Mouse (Mus musculus): ENCODE measurements around the gene Xpc. TPM values are rescaled to one million over a fixed set of nuclear protein-coding genes. Genes with fewer than 3 reads are reported as not detected.

Xpc gene
- polyA plus RNA-seq, 1 experiment from 2014 or later: 26.4 TPM

GRCm38 (mm10) chr6:91525544-91525943, 9.9 kb upstream of the Xpc start:
- no peak for ATAC-seq (ENCODE audit: insufficient number of reproducible peaks, insufficient read depth, low FRiP score, low TSS enrichment, low read depth)
- Histone ChIP-seq H3K9me3 (no peaks in the 10 kb centered on the region), H3K4me1 (replicated peaks) (no peaks in the 10 kb centered on the region), H3K27ac (no peak overlapping the region), H3K27me3 (no peaks in the 10 kb centered on the region), H3K4me2 (no peak overlapping the region), H3K9ac (replicated peaks) (no peak overlapping the region), H3K36me3 (peaks cover 61% of the 10 kb centered on the region), H3K4me3 (replicated peaks) (no peak overlapping the region)
- 83% methylated on average over 4 of the region's 4 CpGs for WGBS

- H3K9ac ChIP-seq (replicated peaks): no peak overlapping the region
- 93% methylated on average over 5 of the region's 5 CpGs for WGBS
- H3K27me3 ChIP-seq: no peaks in the 10 kb centered on the region
- H3K9me3 ChIP-seq: no peaks in the 10 kb centered on the region
- no peak overlapping the region for H3K4me3 ChIP-seq (replicated peaks)
- H3K36me3 ChIP-seq: peaks cover 80% of the 10 kb centered on the region
- ATAC-seq (ENCODE audit: insufficient number of reproducible peaks, insufficient read depth, low FRiP score, low TSS enrichment, low read depth): no peak
- no peak overlapping the region for H3K27ac ChIP-seq
- no peaks in the 10 kb centered on the region for H3K4me1 ChIP-seq (replicated peaks)
- H3K4me2 ChIP-seq: no peak overlapping the region
Observed at GRCm38 (mm10) chr6:91522816-91523215, 7.1 kb upstream of the Xpc start.

- WGBS: 88% methylated on average over 7 of the region's 7 CpGs
- Histone ChIP-seq H3K27ac (no peak overlapping the region), H3K36me3 (peaks cover 59% of the 10 kb centered on the region), H3K4me2 (no peak overlapping the region), H3K9me3 (no peaks in the 10 kb centered on the region), H3K27me3 (no peaks in the 10 kb centered on the region), H3K4me1 (replicated peaks) (peaks cover 19% of the 10 kb centered on the region), H3K4me3 (replicated peaks) (no peak overlapping the region), H3K9ac (replicated peaks) (no peak overlapping the region)
- ATAC-seq (ENCODE audit: insufficient number of reproducible peaks, insufficient read depth, low FRiP score, low TSS enrichment, low read depth): no peak
Observed at GRCm38 (mm10) chr6:91518454-91519020, 2.8 kb upstream of the Xpc start.

GRCm38 (mm10) chr6:91514737-91515362, 838 bp downstream of the Xpc start:
- Histone ChIP-seq H3K27me3 (no peaks in the 10 kb centered on the region), H3K4me1 (replicated peaks) (peaks cover 19% of the 10 kb centered on the region), H3K4me3 (replicated peaks) (peak overlapping the region; percentile 83), H3K9ac (replicated peaks) (peak overlapping the region; percentile 79), H3K36me3 (peaks cover 36% of the 10 kb centered on the region), H3K4me2 (peak overlapping the region; percentile 65), H3K27ac (no peak overlapping the region; the same call in 1 of the 2 replicates), H3K9me3 (no peaks in the 10 kb centered on the region)
- 24% methylated on average over 10 of the region's 10 CpGs for WGBS
- ATAC-seq (ENCODE audit: insufficient number of reproducible peaks, insufficient read depth, low FRiP score, low TSS enrichment, low read depth): no peak

- peak overlapping the region; percentile 65; the same call in 1 of the 2 replicates for H3K4me2 ChIP-seq
- peaks cover 19% of the 10 kb centered on the region for H3K4me1 ChIP-seq (replicated peaks)
- H3K27ac ChIP-seq: no peak overlapping the region
- peaks cover 34% of the 10 kb centered on the region for H3K36me3 ChIP-seq
- no peaks in the 10 kb centered on the region for H3K9me3 ChIP-seq
- no peak overlapping the region for H3K9ac ChIP-seq (replicated peaks)
- no peaks in the 10 kb centered on the region for H3K27me3 ChIP-seq
- H3K4me3 ChIP-seq (replicated peaks): no peak overlapping the region
- ATAC-seq (ENCODE audit: insufficient number of reproducible peaks, insufficient read depth, low FRiP score, low TSS enrichment, low read depth): no peak
Observed at GRCm38 (mm10) chr6:91514135-91514534, 1.6 kb downstream of the Xpc start.

- Histone ChIP-seq H3K9ac (replicated peaks) (no peak overlapping the region), H3K27me3 (no peaks in the 10 kb centered on the region), H3K9me3 (no peaks in the 10 kb centered on the region), H3K4me2 (no peak overlapping the region), H3K27ac (no peak overlapping the region), H3K4me3 (replicated peaks) (no peak overlapping the region), H3K4me1 (replicated peaks) (peaks cover 10% of the 10 kb centered on the region), H3K36me3 (peaks cover 57% of the 10 kb centered on the region)
- ATAC-seq (ENCODE audit: insufficient number of reproducible peaks, insufficient read depth, low FRiP score, low TSS enrichment, low read depth): no peak
- WGBS: 66% methylated on average over 10 of the region's 10 CpGs
Observed at GRCm38 (mm10) chr6:91510211-91510610, 5.5 kb downstream of the Xpc start.

GRCm38 (mm10) chr6:91509326-91509725, 6.4 kb downstream of the Xpc start:
- H3K27me3 ChIP-seq: no peaks in the 10 kb centered on the region
- H3K9me3 ChIP-seq: no peaks in the 10 kb centered on the region
- H3K9ac ChIP-seq (replicated peaks): no peak overlapping the region
- peaks cover 2% of the 10 kb centered on the region for H3K4me1 ChIP-seq (replicated peaks)
- H3K27ac ChIP-seq: no peak overlapping the region
- no peak overlapping the region for H3K4me3 ChIP-seq (replicated peaks)
- H3K36me3 ChIP-seq: peaks cover 66% of the 10 kb centered on the region
- no peak for ATAC-seq (ENCODE audit: insufficient number of reproducible peaks, insufficient read depth, low FRiP score, low TSS enrichment, low read depth)
- H3K4me2 ChIP-seq: no peak overlapping the region
- 41% methylated on average over 7 of the region's 7 CpGs for WGBS

- 57% methylated on average over 3 of the region's 3 CpGs for WGBS
- Histone ChIP-seq H3K4me1 (replicated peaks) (no peaks in the 10 kb centered on the region), H3K4me3 (replicated peaks) (no peak overlapping the region), H3K4me2 (no peak overlapping the region), H3K9me3 (no peaks in the 10 kb centered on the region), H3K9ac (replicated peaks) (no peak overlapping the region), H3K27me3 (no peaks in the 10 kb centered on the region), H3K27ac (no peak overlapping the region), H3K36me3 (peaks cover 79% of the 10 kb centered on the region)
- ATAC-seq (ENCODE audit: insufficient number of reproducible peaks, insufficient read depth, low FRiP score, low TSS enrichment, low read depth): no peak
Observed at GRCm38 (mm10) chr6:91508041-91508440, 7.6 kb downstream of the Xpc start.

GRCm38 (mm10) chr6:91506036-91506435, 9.7 kb downstream of the Xpc start:
- no peak overlapping the region for H3K4me3 ChIP-seq (replicated peaks)
- WGBS: 95% methylated on average over 5 of the region's 5 CpGs
- H3K9ac ChIP-seq (replicated peaks): no peak overlapping the region
- ATAC-seq (ENCODE audit: insufficient number of reproducible peaks, insufficient read depth, low FRiP score, low TSS enrichment, low read depth): no peak
- H3K36me3 ChIP-seq: peaks cover 94% of the 10 kb centered on the region
- no peaks in the 10 kb centered on the region for H3K27me3 ChIP-seq
- no peaks in the 10 kb centered on the region for H3K4me1 ChIP-seq (replicated peaks)
- H3K4me2 ChIP-seq: no peak overlapping the region
- H3K27ac ChIP-seq: no peak overlapping the region
- no peaks in the 10 kb centered on the region for H3K9me3 ChIP-seq

GRCm38 (mm10) chr6:91503302-91503701, 12.4 kb downstream of the Xpc start:
- ATAC-seq (ENCODE audit: insufficient number of reproducible peaks, insufficient read depth, low FRiP score, low TSS enrichment, low read depth): no peak
- WGBS: 92% methylated on average over 1 of the region's 1 CpGs
- no peak overlapping the region for H3K4me3 ChIP-seq (replicated peaks)
- H3K9ac ChIP-seq (replicated peaks): no peak overlapping the region
- no peaks in the 10 kb centered on the region for H3K9me3 ChIP-seq
- H3K4me1 ChIP-seq (replicated peaks): no peaks in the 10 kb centered on the region
- no peak overlapping the region for H3K27ac ChIP-seq
- no peaks in the 10 kb centered on the region for H3K27me3 ChIP-seq
- H3K36me3 ChIP-seq: peaks cover 99% of the 10 kb centered on the region
- no peak overlapping the region for H3K4me2 ChIP-seq

- peaks cover 97% of the 10 kb centered on the region for H3K36me3 ChIP-seq
- ATAC-seq (ENCODE audit: insufficient number of reproducible peaks, insufficient read depth, low FRiP score, low TSS enrichment, low read depth): no peak
- H3K27ac ChIP-seq: no peak overlapping the region
- no peak overlapping the region for H3K4me2 ChIP-seq
- no peak overlapping the region for H3K4me3 ChIP-seq (replicated peaks)
- no peaks in the 10 kb centered on the region for H3K27me3 ChIP-seq
- 88% methylated on average over 8 of the region's 8 CpGs for WGBS
- H3K4me1 ChIP-seq (replicated peaks): no peaks in the 10 kb centered on the region
- H3K9ac ChIP-seq (replicated peaks): no peak overlapping the region
- no peaks in the 10 kb centered on the region for H3K9me3 ChIP-seq
Observed at GRCm38 (mm10) chr6:91494526-91494925, 21.2 kb downstream of the Xpc start.

- H3K36me3 ChIP-seq: peaks cover 95% of the 10 kb centered on the region
- 87% methylated on average over 10 of the region's 10 CpGs for WGBS
Observed at GRCm38 (mm10) chr6:91493053-91493452, 22.6 kb downstream of the Xpc start.

More at GRCm38 (mm10) chr6:91493053-91493452, 22.6 kb downstream of the Xpc start:
- no peak for ATAC-seq (ENCODE audit: insufficient number of reproducible peaks, insufficient read depth, low FRiP score, low TSS enrichment, low read depth)
- Histone ChIP-seq H3K9ac (replicated peaks) (no peak overlapping the region), H3K4me1 (replicated peaks) (no peaks in the 10 kb centered on the region), H3K4me2 (no peak overlapping the region), H3K27ac (no peak overlapping the region), H3K27me3 (no peaks in the 10 kb centered on the region), H3K4me3 (replicated peaks) (no peak overlapping the region), H3K9me3 (no peaks in the 10 kb centered on the region)
